Mouse (Mus musculus) neutrophil, adult 83 days (primary cell): ENCODE data around the gene Ptcra. TPM values are rescaled to one million over a fixed set of nuclear protein-coding genes. Genes with fewer than 3 reads are reported as not detected.

Experiments used
- total RNA-seq, 2 experiments: library from RNA; stranded (reverse); gene quantifications; one replicate each; pipeline ENCODE4 v1.2.4; 2023

The Ptcra gene
- not detected for total RNA-seq

DNA sequence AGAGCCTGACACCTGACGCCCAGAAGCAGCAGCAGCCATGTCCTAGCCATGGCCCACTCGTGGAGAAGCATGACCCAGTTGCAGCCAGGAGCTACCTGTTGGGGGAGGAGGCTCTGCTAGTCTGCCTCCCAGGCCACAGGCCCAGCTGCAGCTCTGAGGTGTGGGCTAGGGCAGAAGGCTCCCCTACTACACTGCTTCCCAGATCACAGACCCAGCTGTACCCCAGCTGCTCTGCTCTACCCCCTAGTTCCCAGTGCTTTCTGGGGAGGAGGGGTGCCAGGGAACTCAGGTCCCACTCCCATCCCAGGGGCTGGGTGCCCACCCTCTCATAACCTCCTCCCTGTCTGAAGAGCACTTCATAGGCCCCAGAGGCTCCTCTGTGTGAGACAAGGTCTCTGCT lies at the start of gene Ptcra:
TSS of gene Ptcra (minus strand) at position 169 of the 400 bp plus-strand sequence.

DNA sequence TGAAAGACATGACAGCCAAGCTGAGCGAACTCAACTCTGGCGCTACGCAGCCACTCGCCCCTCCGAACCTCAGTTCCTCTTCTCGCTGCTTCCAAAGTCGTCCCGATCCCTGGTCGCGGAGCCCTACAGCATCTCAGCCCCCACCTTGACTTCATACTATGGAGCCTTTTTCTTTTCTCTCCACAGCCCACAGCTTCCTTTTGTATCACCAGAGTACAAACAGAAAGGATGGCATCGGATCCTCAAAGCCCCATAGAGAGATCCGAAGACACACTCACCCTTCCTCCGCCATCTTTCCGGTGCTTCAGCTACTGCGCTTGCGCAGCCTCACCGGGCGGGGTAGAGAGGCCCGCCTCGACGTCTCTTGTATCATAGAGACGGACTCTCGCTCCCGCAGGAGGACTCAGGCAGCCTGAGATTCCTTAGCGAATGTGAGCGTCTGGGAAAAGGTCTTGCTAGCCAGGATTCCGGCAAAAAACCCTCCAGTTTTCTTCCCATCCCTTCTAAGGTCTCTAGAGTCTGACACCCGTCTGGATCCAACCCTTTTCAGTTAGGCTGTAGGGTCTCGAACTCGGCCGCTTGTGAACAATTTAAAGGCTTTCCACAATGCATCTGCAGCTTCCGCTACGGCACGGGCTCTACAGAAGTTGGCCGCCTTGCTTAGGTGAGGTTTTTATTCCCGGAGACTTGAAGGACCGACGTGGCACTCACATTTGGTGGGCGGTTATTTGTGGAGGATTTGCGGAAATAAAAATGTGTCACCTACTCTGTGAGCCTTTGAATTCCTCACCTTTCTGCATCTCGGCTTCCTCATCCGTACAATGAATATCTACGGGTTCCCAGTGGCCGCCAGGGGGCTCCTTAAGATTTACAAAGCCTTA lies 19.1 kb upstream of the Ptcra start, which contains the start of gene Rpl7l1:
TSS of gene Rpl7l1 (minus strand) at position 332 of the 881 bp plus-strand sequence.

DNA sequence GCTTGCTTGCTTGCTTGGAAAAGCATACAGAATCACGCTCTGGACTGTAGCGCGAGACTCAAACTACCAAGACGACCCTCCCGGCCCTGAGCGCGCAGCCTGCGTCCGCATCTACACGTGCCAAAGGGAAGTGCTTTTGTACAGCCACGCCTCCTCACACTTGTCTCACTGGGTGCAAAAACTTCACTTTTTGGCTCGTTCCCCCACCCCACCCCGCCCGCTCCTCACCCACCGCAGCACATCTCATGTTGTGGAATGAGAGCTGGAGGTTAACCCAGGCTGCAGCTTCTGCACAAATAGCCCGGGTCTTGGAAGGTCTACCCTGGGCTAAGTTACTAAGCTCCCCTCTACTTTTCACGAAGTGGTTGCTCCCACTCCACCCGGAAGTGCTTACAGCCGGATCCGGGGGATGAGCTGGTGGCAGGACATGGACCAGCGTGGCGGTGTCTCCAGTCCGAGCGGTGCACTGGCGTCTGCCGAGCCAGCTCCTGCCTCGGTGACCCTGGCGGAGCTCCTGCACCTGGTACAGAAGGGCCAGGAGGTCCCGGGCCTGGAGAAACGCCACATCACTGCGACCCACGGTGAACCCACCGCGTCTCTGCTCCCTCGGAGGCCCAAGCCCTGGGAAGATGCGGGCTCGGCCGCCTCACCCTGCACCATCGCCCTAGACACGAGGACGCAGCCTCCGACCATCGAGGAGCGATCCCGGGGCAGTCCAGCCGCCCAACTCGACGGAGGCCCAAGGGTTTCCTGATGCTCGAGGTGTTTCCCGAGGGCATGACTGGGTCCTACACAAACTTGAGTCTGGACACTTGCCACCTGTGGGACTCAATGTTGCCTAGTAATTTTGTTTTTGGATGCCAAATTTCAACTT lies 9.1 kb upstream of the Ptcra start, which contains the start of gene 2310039H08Rik:
TSS of gene 2310039H08Rik (plus strand) at position 232 of the 874 bp plus-strand sequence.

DNA sequence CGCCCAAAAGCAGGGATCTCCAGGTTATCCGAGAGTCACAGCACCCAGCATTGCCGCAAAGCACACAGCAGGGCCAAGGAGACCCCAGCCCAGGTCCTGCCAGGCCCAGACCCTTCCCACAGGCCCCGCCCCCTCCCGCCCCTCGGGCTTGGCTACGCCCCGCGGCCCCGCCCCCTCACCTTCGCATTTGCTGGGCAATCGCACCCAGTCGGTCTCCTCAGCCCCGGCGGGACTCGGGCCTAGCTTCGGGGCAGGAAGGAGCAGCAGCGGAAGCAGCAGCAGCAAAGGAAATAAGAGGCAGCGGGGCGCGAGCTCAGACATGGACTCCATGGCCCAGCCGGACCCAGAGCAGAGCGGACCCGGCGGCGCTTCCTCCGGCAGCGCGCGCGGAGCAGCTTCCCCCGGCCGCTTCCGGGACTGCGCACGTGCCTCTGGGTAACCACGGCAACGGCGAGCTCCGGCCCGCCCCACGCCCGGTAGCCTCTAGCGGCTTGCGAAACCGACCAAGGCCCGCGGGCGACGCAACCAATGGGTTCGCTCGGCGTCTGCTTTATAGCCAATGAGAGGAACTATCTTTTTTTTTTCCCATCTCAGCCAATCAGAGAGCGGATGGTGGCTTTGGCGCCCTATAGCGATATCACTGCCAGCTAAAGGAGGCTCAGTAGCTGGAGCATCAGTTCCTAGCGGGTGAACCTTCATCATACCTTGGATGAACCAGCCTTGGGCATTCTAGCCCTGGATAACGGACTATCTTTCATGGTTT lies 11.5 kb downstream of the Ptcra start, which contains the start of gene Cnpy3:
TSS of gene Cnpy3 (minus strand) at position 421 of the 763 bp plus-strand sequence.

DNA sequence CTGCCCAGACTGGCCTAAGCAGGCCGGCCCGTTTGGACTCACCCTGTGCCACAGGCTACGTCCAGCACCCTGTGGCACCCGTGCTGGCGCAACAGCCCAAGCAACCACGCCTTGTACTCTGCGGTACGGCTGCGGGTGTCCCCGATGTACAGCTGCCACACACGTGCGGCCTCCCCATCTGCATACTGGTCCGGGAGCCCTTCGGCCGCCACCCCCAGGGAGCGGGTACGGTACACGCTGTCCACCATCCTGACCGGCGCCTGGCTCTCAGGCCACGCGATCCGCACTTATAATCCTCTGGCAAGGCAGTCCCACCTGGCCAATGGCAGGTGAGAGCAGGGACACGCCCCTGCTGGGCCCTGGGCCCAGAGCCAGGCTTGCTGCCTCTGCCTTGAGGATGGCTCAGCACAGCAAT lies 34.6 kb downstream of the Ptcra start, which contains the start of gene Gnmt:
TSS of gene Gnmt (minus strand) at position 265 of the 415 bp plus-strand sequence.

DNA sequence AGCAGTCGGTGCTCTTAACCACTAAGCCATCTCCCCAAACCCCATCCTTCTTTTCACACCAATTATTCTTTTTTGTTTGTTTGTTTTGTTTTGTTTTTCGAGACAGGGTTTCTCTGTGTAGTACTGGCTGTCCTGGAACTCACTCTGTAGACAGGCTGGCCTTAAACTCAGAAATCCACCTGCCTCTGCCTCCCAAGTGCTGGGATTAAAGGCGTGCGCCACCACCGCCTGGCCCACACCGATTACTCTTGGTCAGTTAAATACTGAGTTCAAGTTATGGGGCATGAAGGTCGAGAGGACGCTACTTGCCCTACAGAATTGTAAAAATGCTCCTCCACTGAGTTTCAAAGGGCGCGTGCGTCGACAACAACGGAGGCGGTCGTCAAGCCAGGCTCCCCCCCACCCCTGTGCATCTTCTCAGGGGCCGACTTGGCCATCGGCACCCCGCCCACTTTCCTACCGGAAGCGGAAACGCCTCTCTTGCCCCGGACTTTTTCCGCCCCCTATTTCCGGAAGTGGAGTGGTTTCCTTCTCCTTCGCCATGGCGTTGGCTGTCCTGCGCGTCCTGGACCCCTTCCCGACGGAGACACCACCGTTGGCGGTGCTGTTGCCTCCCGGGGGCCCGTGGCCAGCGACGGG lies 52.4 kb downstream of the Ptcra start, which contains the start of gene Pex6:
TSS of gene Pex6 (plus strand) at position 505 of the 639 bp plus-strand sequence.

Other genes starting within 250 kb of the Ptcra start
- gene Cul9, start 217.3 kb downstream of the Ptcra start, total RNA-seq: 1 to 10 TPM; 5.3 to 7.0 TPM
- 10 to 100 TPM; 51.7 to 52.8 TPM for gene Srf, start 207.5 kb downstream of the Ptcra start, total RNA-seq
- gene Ptk7, start 134.2 kb downstream of the Ptcra start, total RNA-seq: under 1 TPM; 0.18 TPM
- 10 to 100 TPM; 19.4 to 20.1 TPM for gene Klc4, start 117.7 kb downstream of the Ptcra start, total RNA-seq
- gene Mrpl2, start 117.5 kb downstream of the Ptcra start, total RNA-seq: 10 to 100 TPM; 23.5 to 30.3 TPM
- 1 to 10 TPM; 3.1 to 3.6 TPM for gene Cul7, start 113.4 kb downstream of the Ptcra start, total RNA-seq
- 10 to 100 TPM; 13.8 to 14.5 TPM for gene Rrp36, start 89.4 kb downstream of the Ptcra start, total RNA-seq
- gene Mea1, start 84.9 kb downstream of the Ptcra start, total RNA-seq: 10 to 100 TPM; 41.9 to 42.8 TPM
- 10 to 100 TPM; 48.1 to 49.5 TPM for gene Klhdc3, start 82.8 kb downstream of the Ptcra start, total RNA-seq
- 10 to 100 TPM; 30.9 to 33.1 TPM for gene Ppp2r5d, start 58.6 kb downstream of the Ptcra start, total RNA-seq
- 10 to 100 TPM; 21.0 TPM for gene Pex6, start 52.2 kb downstream of the Ptcra start, total RNA-seq
- gene Gnmt, start 34.5 kb downstream of the Ptcra start, total RNA-seq: 1 to 10 TPM; 2.4 to 4.0 TPM
- 10 to 100 TPM; 84.7 to 88.5 TPM for gene Cnpy3, start 11.5 kb downstream of the Ptcra start, total RNA-seq
- 1 to 10 TPM; 8.5 to 8.6 TPM for gene 2310039H08Rik, start 8.9 kb upstream of the Ptcra start, total RNA-seq
- gene Rpl7l1, start 19.0 kb upstream of the Ptcra start, total RNA-seq: 10 to 100 TPM; 38.0 to 49.1 TPM
- gene Bicral, start 94.8 kb upstream of the Ptcra start, total RNA-seq: 10 to 100 TPM; 34.1 to 35.6 TPM
- gene Tbcc, start 127.0 kb upstream of the Ptcra start, total RNA-seq: 10 to 100 TPM; 13.2 to 14.5 TPM
- gene Prph2, start 146.7 kb upstream of the Ptcra start, total RNA-seq: not detected
- 10 to 100 TPM; 62.1 to 67.8 TPM for gene Ubr2, start 246.8 kb upstream of the Ptcra start, total RNA-seq